Mouse (Mus musculus) adrenal gland, adult 10 weeks (tissue): ENCODE results near the gene Hsf2bp. TPM values are rescaled to one million over a fixed set of nuclear protein-coding genes. Genes with fewer than 3 reads are reported as not detected.

Experiments used
- polyA plus RNA-seq: library from polyadenylated mRNA; stranded (reverse); fragments of 350-450 nt; fragmentation: Illumina TruSeq; extraction: RNeasy Lipid Tissue Mini Kit (QIAGEN cat#74804); gene quantifications from one replicate; pipeline ENCODE4 v1.2.3, GENCODE M21; 2014; ENCODE audit warnings: low read depth, low replicate concordance

Gene Hsf2bp
- polyA plus RNA-seq = not detected

DNA sequence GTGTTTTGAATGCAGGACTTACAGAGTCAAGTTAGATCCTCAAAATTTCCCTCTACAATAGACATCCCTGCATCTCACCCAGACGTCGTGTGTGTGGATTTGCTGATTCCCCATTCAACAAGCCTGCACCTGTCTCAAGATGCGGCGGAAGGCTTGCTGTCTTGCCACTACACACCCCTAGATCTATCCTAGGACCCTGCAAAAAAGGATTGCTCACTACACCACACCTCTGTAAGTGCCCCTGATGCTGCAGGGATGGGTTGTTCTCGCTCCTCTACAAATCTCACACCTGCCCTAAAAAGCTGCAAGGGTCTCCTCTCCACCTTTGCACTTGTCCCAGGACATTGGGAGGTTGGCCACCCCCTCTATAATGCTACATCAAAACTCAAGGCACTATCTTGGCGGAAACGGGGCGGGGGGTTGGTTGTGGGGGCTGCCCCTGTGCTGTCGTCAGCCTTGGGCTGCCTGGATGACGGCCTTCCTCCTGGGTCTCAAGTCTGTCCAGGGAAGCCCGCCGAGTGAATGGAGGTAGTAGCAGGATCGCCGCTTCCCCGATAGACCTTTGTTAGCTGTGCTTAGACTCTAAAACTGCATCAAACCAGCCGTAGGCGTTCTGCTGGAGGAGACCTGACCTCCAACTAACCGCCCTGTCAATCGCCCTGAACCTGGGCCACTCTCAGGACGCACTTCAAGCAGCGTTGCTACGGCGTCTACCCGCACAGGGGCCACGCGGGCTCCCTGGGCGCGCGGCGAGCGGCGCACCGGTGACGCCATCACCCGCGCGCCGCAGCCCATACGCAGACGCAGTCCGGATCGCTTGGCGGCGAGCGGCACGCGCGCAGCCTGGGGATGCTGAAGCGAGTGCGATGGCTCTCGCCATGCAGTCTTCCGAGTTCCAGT, at the start of gene Hsf2bp, which contains the start of gene Rrp1b:
Gene Hsf2bp (minus strand): TSS at position 741 of the 900 bp plus-strand sequence.
Gene Rrp1b (plus strand): TSS at position 492 of the 900 bp plus-strand sequence.

Other genes starting within 250 kb of the Hsf2bp start
- 7.2 TPM for gene Sik1, start 180.5 kb downstream of the Hsf2bp start, polyA plus RNA-seq
- gene Rrp1b, start 249 bp downstream of the Hsf2bp start, polyA plus RNA-seq = 5.5 TPM
- 0.87 TPM for gene Notch3, start 130.5 kb upstream of the Hsf2bp start, polyA plus RNA-seq
- gene Ephx3, start 153.2 kb upstream of the Hsf2bp start, polyA plus RNA-seq = 0.47 TPM
- 29.6 TPM for gene Brd4, start 248.4 kb upstream of the Hsf2bp start, polyA plus RNA-seq